Mouse (Mus musculus) bone marrow, adult 2 months (tissue): ENCODE data around the gene Hist1h4i. TPM values are rescaled to one million over a fixed set of nuclear protein-coding genes. Genes with fewer than 3 reads are reported as not detected.
"Not testable (repeated sequence)": the region's sequence is repeated elsewhere in the genome, so short reads cannot be mapped to it uniquely, and the experiment has no call there.

ENCODE experiments used
- H3K27ac ChIP-seq: fragments of 200-500 bp; 2 replicates; pipeline ENCODE4 v1.5.1; 2012; ENCODE audit warnings: low read depth, mild to moderate bottlenecking, control low read depth, inconsistent platforms, low read length; ENCODE audit not compliant: control insufficient read depth, poor library complexity, insufficient read depth
- H3K4me1 ChIP-seq: fragments of 200-500 bp; 2 replicates; pipeline ENCODE4 v1.6.1; 2011; ENCODE audit warnings: low read length; ENCODE audit not compliant: control insufficient read depth, insufficient read depth
- H3K4me3 ChIP-seq: fragments of 200-500 bp; replicated peaks from 2 replicates; pipeline ENCODE3; 2011; ENCODE audit warnings: mild to moderate bottlenecking, low read depth, low read length, control low read depth; ENCODE audit not compliant: control insufficient read depth
- CTCF ChIP-seq: fragments of 200-500 bp; IDR thresholded peaks from 2 replicates; pipeline ENCODE4 v1.5.1; 2011; ENCODE audit warnings: low read length, control low read depth; ENCODE audit not compliant: control insufficient read depth, insufficient read depth
- POLR2A ChIP-seq: fragments of 200-500 bp; IDR thresholded peaks from 2 replicates; pipeline ENCODE4 v1.6.1; 2011; ENCODE audit warnings: low read depth, mild to moderate bottlenecking, control low read depth, low read length, borderline replicate concordance; ENCODE audit not compliant: control insufficient read depth
- WGBS: fragments of 180-500 bp; shearing (Covaris S2); methylation state at CpG from one replicate; pipeline ENCODE4 v1.1.7; 2018; 5-methylcytosine and 5-hydroxymethylcytosine counted together
- polyA plus RNA-seq: library from polyadenylated mRNA; stranded (reverse); fragments of >200 nt; gene quantifications from 2 replicates; pipeline ENCODE4 v1.2.4, GENCODE M21; 2011; ENCODE audit warnings: low replicate concordance; ENCODE audit not compliant: missing spikeins, insufficient read depth, insufficient read length

Hist1h4i gene
- polyA plus RNA-seq, 1 experiment, result 216 TPM

DNA sequence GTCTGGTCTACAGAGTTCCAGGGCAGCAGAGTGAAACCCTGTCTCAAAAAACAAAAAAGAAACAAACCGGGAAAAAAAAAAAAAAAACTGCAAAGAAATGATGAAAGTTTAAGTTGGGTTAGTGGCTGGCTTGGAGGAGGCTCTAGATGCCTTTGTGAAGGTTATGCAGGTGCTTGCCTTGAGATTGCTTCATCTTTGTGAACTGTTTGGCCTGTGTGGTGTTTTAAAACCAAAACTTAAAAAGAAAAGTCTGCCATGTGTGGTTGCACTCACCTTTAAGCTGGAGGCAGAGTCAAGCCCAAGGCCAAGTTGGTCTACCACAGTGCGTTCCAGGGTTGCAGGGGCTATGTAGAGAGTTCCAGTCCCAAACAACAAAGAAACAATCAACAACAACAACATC lies 7.9 kb upstream of the Hist1h4i start:
- H3K27ac ChIP-seq, result no peak overlapping the region
- WGBS, result 62% methylated on average over 2 of the region's 2 CpGs
- no peak for TF ChIP-seq CTCF
- TF ChIP-seq POLR2A, result no peak
- peaks cover 1% of the 10 kb centered on the region; the same call in 1 of the 2 replicates for H3K4me1 ChIP-seq
- no peak overlapping the region for H3K4me3 ChIP-seq

DNA sequence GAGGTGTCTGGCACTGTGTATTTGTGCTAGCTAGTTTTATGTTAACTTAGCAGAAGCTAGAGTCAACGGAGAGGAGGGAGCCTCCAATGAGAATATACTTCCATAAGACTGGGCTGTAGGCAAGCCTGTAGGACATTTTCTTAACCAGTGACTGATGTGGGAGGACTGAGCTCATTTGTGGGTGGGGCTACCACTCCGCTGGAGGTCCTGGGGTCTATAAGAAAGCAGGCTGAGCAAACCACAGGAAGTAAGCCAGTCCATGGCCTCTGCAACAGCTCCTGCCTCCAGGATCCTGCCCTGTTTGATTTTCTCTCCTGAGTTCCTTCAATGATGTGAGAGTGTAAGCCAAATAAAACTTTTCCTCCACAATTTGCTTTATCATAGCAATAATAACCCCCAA lies 4.1 kb upstream of the Hist1h4i start:
- WGBS, result 42% methylated on average over 2 of the region's 2 CpGs
- H3K4me1 ChIP-seq, result no peaks in the 10 kb centered on the region; the same call in 1 of the 2 replicates
- H3K27ac ChIP-seq, result no peak overlapping the region
- H3K4me3 ChIP-seq, result no peak overlapping the region
- TF ChIP-seq CTCF, result no peak
- TF ChIP-seq POLR2A, result no peak

DNA sequence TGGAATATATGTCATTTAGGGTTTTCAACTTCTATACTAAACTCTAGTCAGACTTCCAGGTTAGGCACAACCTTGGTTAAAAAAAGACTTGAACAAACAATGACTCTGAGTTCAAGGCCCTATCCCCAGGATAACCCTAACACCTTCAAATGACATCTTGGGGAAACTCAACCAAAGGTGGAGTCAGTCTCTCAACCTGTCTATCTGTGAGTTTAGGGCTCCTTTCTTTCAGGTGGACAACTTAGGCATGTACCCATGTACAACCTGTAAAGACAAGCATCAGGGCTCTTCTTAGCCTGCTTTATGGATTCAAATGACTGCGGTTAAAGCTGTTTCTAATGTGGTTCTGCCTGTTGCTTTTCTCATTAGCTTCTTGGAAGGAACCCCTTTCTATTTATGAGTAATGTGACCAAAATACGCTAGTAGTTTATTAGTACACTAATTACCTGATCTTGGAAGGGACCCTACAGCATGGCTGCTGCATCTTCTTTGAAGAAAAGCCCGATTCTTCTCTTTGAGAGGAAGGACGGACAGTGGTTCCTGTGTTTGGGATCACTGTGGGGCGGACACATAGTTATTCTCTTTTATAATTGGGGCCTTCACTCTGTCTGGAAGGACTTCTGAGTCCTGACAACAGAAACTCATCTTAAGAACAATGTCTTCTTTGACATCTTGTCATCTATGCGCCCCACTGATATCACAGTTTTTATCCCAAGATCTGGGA lies 3.4 kb upstream of the Hist1h4i start:
- TF ChIP-seq CTCF, result no peak
- no peak for TF ChIP-seq POLR2A
- Histone ChIP-seq H3K4me1 (no peaks in the 10 kb centered on the region; the same call in 1 of the 2 replicates), H3K4me3 (no peak overlapping the region), H3K27ac (no peak overlapping the region)
- 92% methylated on average over 6 of the region's 6 CpGs for WGBS

DNA sequence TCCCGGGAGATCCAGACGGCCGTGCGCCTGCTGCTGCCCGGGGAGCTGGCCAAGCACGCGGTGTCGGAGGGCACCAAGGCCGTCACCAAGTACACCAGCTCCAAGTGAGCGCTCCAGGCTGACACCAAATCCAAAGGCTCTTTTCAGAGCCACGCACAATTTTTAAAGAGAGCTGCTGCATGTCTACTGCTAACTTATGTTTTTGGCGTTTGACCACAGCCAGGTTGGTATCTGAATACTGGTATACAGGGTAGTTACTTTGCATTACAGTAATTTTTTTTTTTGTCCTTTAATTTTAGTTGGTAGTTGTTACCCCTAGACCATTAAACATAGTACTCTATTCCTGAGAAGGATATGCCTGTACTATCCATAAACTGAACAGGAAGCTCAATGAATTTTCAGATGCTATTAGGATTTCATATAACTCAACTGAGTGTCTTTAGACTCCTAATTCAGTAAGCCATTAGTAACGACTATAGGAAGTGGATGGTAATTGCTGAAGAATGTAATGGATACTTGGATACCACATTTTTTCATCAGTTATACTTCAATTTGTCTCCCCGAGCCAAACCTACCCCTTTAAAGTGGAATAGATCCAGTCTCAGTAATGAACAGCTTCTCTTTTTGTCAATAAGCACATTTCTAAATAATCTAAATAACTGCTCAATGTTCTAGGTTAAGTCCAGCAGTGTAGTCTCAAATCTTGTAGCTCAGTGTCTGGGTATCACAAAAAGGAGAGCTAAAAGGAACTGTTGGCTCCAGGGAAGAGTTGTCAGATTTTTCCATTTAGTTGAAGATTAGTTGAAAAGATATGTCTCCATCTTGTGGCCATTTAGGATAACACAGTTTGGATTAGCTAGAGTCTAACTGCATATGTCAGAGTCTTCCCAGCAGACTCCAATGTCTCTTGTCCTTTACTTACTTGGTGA lies 2.6 kb upstream of the Hist1h4i start:
- peak overlapping the region; percentile 52 for H3K4me3 ChIP-seq
- no peaks in the 10 kb centered on the region for H3K4me1 ChIP-seq
- peak overlapping the region; percentile 90 for H3K27ac ChIP-seq
- TF ChIP-seq CTCF (no peak), POLR2A (0 out of 2 replicates have a peak, but pooled peaks have one; percentile 1)
- under 1% methylated on average over 14 of the region's 14 CpGs for WGBS

DNA sequence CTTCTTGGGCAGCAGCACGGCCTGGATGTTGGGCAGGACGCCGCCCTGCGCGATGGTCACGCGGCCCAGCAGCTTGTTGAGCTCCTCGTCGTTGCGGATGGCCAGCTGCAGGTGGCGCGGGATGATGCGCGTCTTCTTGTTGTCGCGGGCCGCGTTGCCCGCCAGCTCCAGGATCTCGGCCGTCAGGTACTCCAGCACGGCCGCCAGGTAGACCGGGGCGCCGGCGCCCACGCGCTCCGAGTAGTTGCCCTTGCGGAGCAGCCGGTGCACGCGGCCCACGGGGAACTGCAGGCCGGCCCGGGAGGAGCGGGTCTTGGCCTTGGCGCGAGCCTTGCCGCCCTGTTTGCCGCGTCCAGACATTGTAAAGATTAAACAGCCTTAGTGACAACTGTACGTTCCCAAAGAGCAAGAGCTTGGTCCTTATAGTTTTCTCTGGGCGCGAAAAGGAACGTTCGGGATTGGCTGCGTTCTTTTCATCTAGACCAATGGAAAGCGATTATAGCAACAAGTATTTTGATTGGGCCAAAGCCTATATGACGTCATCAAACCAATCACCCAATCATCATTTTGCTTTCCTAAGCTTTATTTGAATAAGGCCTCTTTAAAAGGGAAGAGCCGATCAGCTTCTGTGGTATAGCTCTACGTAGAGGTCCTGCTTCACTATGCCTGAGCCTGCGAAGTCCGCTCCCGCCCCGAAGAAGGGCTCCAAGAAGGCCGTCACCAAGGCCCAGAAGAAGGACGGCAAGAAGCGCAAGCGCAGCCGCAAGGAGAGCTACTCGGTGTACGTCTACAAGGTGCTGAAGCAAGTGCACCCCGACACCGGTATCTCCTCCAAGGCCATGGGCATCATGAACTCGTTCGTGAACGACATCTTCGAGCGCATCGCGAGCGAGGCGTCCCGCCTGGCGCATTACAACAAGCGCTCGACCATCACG lies 1.7 kb upstream of the Hist1h4i start, which contains the start of the genes Hist1h2ag and Hist1h2bj:
Gene Hist1h2ag (minus strand): TSS at position 377 of the 935 bp plus-strand sequence.
Gene Hist1h2bj (plus strand): TSS at position 647 of the 935 bp plus-strand sequence.
- H3K4me3 ChIP-seq, result peak within 1 kb of the TSS; percentile 61
- WGBS, result under 1% methylated on average over 48 of the region's 80 CpGs
- H3K27ac ChIP-seq, result peak within 1 kb of the TSS; percentile 99
- TF ChIP-seq POLR2A, result peak; percentile 98
- H3K4me1 ChIP-seq, result not testable (repeated sequence)

DNA sequence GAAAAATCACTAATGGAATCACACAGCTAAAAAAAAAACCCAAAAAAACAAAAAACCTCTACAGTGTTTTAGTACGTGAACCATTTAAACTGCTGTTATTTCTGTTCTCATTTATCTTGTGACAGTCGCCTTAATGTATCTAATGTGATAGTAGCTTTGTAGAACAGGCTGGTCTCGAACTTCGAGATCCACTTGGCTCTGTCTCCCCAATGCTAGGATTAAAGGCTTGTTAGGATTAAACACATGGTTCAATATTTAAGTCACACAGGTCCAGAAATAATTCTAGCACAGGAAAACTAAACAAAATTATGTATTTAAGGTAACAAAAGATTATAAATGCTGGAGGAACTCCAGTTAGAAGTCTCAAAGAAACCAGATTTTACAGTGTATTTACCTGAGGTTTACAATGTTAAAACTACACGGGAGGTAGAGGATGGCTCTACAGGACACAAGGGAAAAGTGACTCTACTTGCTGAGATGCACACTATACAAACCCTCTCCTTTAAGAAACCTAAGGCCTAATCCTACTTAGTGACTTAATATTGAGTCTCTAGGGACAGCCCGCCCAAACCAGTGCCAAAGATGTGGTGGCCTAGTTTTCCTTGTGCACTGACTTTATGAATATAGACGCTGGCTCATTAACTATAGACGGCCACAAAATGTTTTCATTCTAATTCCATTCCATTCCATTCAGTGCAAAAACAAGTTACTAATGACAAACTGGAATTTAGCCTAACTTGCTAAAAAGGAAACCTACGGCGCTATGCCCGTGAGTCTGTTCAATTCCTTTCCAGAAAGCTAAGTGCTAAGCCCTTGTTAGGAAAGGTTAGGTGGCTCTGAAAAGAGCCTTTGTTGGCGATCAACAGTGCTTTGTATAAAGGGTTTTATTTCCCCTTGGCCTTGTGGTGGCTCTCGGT lies 747 bp upstream of the Hist1h4i start:
- TF ChIP-seq POLR2A, result no peak
- TF ChIP-seq CTCF, result no peak
- WGBS, result 7% methylated on average over 13 of the region's 13 CpGs
- H3K4me1 ChIP-seq, result no peaks in the 10 kb centered on the region
- H3K27ac ChIP-seq, result peak overlapping the region; percentile 99
- peak overlapping the region; percentile 61 for H3K4me3 ChIP-seq

DNA sequence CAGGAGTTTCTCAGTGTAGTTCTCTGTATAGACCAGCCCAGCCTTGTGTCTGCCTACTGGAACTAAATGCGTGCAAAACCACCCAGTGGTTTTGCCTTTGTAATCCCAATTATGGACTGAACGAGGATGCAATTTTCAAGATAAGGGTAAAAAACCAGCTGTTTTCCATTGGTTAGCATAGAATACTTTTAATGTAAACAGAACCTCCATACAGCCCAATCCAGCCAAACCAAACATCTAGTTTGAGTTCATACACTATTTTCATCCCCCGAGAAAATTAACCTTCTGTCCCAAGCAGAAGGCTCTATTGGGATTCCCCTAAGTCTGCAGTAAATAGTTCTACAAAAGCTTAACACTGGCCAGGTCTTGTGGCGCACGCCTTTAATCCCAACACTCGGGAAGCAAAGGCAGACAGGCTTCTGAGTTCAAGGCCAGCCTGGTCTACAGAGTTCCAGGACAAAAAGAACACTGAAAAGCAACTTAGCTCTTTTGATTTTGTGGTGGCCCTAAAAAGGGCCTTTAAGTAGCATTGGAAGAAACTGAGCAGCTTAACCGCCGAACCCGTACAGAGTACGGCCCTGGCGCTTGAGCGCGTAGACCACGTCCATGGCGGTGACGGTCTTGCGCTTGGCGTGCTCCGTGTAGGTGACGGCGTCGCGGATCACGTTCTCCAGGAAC lies 559 bp downstream of the Hist1h4i start:
- TF ChIP-seq CTCF (no peak), POLR2A (no peak)
- H3K4me3 ChIP-seq, result peak overlapping the region; percentile 68
- peak overlapping the region; percentile 95 for H3K27ac ChIP-seq
- under 1% methylated on average over 24 of the region's 24 CpGs for WGBS
- H3K4me1 ChIP-seq, result no peaks in the 10 kb centered on the region
